Mouse (Mus musculus) bone marrow macrophage, adult 2 months (primary cell): ENCODE data around the gene Ptgdr2.

Experiments used
- CTCF ChIP-seq: IDR thresholded peaks from 2 replicates; pipeline ENCODE4 v1.5.1; 2012; ENCODE audit warnings: low read depth, mild to moderate bottlenecking, low read length, moderate library complexity
- POLR2A ChIP-seq: IDR thresholded peaks from 2 replicates; pipeline ENCODE4 v1.6.1; 2012; ENCODE audit warnings: mild to moderate bottlenecking, low read depth, low read length, borderline replicate concordance

DNA sequence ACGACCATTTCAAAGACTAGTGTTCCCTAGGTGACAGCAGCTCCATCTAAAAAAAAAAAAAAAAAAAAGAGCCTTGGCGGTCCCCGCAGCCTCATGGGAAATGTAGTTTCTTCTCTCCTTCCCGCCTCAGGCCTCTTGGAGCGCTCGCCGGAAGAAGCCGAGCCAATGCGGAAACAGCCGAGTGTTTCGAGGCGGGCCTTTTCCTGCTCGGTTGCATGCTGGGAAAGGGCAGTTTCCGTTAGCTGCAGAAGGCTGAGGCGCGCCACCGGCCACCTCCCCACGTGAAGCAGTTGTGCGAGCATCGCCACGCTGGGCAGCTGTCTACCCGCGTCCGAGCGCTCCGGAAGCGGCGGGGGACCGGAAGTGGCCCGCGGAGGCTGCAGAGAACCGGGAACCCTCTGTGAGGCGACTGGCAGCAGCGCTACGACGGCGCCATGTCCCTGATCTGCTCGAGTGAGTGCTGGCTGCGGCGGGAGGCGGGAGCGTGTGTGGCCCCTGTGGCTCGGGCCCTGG, 41.9 kb upstream of the Ptgdr2 start, which contains the start of gene Prpf19:
- TF ChIP-seq CTCF (no peak), POLR2A (no peak; the same call in 1 of the 2 replicates)
